Mouse (Mus musculus) embryo, embryonic 10.5 days (tissue): ENCODE results near the gene Bcas2.
"Not testable (repeated sequence)": the region's sequence is repeated elsewhere in the genome, so short reads cannot be mapped to it uniquely, and the experiment has no call there.

Experiments
- DNase-seq: peaks from one replicate; pipeline ENCODE4 v3.0.0-alpha.2; 2015; ENCODE audit warnings: low spot score

Bcas2 gene

DNA sequence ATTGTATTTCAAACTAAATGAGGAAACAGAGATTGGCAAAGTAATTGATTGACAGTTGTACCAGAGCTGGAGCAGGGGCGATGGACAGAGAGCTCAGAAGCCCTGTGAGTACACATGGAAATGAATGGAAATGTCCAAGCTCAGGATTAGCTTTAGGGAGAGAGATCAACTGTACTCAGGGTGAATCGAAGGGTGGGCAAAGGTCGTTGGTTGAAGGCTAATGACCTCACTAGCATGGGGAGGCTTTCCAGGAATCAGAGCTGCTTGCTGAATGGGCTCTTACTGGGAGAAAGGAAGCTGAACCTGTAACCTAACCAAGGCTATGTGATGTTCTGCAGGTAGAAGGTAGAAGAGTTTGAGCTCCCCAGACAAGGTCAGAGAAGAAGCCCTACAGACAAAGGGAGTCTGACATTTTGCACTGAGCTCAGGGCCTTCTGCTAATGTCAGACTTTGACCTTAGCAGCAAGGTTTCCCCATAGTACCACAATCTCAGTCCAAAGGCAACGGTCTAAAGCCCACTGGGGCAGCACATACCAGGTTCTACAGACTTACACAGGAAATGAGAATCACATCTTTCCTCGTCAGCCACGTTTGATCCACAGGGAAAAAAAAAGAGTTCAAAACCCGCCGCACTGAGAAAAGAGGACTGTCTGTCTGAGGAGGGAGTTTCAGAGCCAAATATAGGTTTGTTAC is 43.3 kb downstream of the Bcas2 start:
- no peak for DNase-seq

DNA sequence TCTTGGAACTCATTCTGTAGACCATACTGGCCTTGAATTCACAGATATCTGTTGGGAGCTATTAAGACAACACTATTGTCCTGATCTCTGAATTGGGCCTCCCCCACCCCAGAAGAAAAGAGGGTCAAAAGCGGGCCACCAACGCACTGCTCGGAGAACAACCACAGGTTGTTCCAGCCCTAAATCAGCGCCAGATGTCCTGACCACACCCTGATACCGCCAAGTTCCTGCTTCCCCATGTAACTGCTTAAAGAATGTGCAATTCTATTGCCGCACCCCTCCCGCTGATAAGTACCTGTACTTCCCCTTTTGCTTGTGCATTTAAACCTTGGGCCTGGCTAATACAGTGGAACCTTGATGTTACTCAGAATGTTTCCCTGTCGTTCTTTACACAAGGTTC is 43.9 kb downstream of the Bcas2 start:
- not testable (repeated sequence) for DNase-seq

DNA sequence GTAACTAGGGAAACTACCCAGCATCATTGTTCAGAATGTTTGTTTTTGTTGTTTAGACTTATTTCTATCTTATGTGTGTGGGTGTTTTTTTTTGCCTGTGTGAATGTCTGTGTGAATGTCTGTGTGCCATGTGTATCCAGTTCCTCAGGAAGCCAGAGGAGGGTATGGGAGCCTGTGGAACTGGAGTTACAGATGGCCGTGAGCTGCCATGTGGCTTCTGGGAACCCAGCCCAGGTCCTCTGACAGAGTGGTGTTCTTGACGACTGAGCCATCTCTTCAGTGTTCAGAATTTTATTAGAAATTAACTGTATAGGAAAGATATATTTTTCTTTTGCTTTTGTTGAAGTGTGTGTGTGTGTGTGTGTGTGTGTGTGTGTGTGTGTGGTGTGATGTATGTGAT is 50.0 kb downstream of the Bcas2 start:
- no peak for DNase-seq

DNA sequence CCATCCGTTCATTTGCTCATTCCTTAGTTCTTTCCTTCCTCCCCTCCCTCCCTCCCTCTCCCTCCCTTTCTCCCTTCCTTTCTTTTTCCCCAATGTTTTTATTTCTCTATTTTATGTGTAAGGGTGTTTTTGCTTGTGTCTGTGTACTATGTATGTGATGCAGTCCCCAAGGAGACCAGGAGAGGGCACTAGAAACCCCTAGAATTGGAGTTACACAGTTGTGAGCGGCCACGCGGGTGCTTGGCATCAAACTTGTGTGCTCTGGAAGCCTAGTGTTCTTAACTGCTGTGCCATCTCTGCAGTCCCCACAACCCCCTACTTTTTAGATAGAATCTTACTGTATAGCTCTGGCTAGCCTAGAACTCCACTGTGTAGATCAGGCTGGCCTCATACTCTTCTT is 52.3 kb downstream of the Bcas2 start:
- DNase-seq, result peak; percentile 48

DNA sequence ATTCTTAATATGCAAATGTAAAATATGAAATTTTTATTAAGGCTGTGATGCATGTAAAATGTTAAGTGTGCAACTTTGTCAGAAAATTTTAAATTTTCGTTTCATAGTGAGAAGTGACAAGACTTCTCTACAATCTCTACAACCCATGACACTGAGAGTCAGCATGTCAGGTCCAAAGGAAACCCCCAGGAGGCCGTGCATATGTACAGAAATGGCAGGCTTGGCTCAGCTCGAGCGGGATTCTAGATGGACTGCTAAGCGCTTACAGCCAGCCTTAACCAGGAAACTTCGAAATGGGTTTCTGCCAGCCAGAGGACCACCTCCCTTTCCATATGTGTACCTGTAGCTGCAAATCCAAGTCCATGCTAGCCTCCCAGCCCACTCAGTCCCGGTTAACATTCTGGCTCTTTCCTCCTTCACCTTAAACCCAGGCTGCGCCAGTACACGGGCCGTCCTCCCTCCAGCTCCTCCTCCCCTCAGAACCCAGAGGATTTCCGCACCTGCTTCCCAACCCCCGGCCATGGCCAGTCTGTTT is 52.8 kb downstream of the Bcas2 start:
- no peak for DNase-seq

DNA sequence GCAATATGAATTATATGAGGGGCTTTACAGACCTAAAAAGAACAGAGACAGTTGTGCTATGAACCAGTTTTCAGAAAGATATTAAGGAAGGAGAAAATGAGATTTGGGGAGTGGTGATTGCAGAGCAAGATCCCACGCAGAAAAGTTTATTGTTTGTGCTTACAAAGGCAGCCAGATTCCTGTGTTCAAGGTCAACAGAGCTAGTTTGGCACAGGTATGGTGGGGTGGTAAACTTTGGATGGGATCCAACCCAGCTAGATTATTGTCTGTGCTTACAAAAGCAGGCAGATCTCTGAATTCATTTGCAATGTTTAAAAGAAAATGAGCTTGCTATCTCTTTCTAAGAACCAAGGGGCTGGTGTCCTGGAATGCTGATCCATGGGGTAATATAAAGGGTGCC is 56.3 kb downstream of the Bcas2 start:
- no peak for DNase-seq
